Mouse (Mus musculus) gonadal fat pad, adult 2 months (tissue): Measurements from ENCODE around the gene Dcp1b. TPM values are rescaled to one million over a fixed set of nuclear protein-coding genes. Genes with fewer than 3 reads are reported as not detected.

ENCODE experiments used
- DNase-seq: peaks from one replicate; pipeline ENCODE4 v3.0.0-alpha.2; 2012; ENCODE audit warnings: low read depth
- polyA plus RNA-seq: library from polyadenylated mRNA; depleted of rRNA; stranded (reverse); fragments of >200 nt; gene quantifications from 2 replicates; pipeline ENCODE4 v1.2.3, GENCODE M21; 2012; rRNA removed

The Dcp1b gene
- polyA plus RNA-seq, 1 experiment: 12.4 TPM

GRCm38 (mm10) chr6:119228861-119229603, 54.0 kb downstream of the Dcp1b start:
- no peak for DNase-seq

DNA sequence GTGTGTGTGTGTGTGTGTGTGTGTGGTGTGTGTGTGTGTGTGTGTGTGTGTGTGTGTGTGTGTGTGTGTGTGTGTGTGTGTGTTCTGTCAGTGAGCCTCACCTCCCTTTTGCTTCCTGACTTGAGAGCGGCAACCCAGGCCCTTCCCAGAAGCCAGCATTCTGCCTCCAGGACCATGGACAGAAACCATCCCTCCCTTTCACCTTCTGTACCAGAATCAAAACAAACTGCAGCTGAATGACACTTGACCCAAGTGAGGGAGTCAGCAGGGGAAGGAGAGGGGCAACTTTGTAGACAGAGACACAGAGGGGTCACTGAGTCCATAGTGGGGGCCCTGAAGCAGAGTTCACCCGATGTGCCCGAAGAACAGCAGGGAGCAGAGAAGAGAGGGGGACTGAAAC, 58.0 kb downstream of the Dcp1b start:
- no peak for DNase-seq

DNA sequence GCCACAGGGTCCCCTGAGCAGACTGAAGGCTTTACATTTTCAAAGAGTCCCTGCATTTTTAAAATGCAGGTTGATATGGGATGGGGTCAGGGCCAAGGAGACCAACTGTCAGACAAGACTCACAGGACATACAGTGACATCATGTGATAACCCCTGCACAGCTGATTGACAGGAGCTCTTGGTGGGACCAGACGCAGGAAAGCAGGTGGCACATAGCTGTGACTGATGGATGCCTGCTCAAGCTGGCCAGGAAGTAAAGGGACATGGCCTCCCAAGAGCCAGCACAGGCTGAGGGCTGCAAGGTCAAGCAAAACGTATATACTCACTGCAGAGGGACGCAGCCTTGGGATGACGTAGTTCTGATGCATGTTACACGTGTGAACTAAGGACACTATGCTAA, 60.4 kb downstream of the Dcp1b start:
- DNase-seq: no peak

DNA sequence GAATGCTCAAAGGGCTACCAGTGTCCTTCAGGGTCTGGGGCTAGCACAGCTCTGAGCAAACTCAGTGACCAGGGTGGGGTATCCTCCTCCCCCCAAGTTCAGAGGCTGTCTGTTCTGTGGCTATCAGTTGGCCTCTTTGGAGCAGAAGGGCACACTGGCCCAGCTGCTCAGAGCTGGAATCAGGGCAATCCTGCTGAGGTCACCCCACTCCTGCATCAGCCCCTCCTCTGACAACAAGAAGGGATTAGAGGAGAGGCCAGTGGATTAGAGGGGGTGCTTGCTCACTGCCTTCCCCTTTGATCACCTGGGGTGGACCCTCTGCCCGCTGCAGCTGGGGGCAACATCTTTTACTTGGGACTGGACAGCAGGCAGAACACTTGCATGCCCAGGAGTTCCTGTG, 61.2 kb downstream of the Dcp1b start, which contains the start of gene Cacna2d4:
Gene Cacna2d4 (plus strand): TSS at position 286 of the 400 bp plus-strand sequence.
- no peak for DNase-seq

GRCm38 (mm10) chr6:119237427-119237989, 62.5 kb downstream of the Dcp1b start:
- DNase-seq: no peak

DNA sequence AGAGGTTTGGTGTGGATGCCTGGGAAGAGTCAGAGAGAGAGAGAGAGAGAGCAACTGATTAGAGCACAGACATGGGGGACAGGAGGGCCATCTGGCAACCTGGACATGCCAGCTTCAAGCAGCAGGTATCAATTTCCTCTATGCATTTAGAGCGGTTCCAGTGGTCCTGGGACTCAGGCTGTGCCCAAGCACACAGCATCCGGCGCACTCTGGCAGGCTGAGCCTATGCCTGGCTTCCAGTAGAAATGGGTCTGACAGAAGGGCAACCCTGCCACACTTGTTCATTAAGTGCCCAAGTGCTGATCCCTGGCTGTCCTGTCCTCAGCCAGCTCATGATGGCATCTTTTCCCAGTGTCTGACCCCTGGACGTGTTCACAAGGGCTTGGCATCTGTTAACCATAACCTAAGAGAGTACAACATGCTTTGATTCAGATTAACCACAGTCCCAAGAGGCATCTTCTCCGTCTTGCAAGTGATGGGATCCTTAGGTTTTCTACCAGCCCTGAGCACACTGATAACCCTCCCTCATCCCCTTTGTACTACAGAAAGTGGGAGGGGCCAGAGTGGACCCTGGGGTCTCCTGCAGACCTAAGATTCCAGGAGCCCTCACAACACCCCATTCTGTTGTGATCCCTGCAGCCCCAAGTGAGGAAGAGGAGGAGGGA, 64.4 kb downstream of the Dcp1b start:
- no peak for DNase-seq

GRCm38 (mm10) chr6:119240256-119240655, 65.2 kb downstream of the Dcp1b start:
- DNase-seq: no peak

GRCm38 (mm10) chr6:119240871-119241705, 66.0 kb downstream of the Dcp1b start:
- no peak for DNase-seq

- no peak for DNase-seq
These were observed 71.0 kb downstream of the Dcp1b start for GRCm38 (mm10) chr6:119246082-119246481.

GRCm38 (mm10) chr6:119248578-119248977, 73.5 kb downstream of the Dcp1b start:
- no peak for DNase-seq

- DNase-seq: no peak
These were observed 74.7 kb downstream of the Dcp1b start for GRCm38 (mm10) chr6:119249726-119250125.

DNA sequence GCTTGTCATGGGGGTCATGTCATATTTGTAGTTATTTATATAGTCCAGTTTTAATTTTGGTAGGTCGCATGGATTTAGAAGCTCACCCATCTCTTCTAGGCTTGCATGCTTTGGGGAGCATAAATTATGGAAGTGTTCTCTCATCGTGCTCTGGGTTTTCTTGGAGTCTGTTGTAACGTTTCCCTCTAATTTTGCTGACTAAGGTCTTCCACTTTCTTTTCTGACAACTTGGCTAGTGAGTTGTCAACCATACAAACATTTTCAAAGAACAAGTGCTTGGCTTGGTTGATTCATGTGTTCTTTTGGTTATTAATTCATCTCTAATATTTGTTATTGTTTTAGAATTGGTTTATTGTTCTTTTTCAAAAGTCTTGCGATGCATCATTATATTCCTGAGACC, 76.7 kb downstream of the Dcp1b start:
- DNase-seq: no peak

Other genes with a start within 250 kb of the Dcp1b start
- gene Cacna1c, start 21.2 kb downstream of the Dcp1b start, polyA plus RNA-seq: 3.0 and 3.5 TPM in 2 replicates
- gene Cacna2d4, start 61.3 kb downstream of the Dcp1b start, polyA plus RNA-seq: 0.01 TPM in 1 of 2 replicates, not detected in the other
- 0.03 and 0.07 TPM in 2 replicates for gene Lrtm2, start 155.5 kb downstream of the Dcp1b start, polyA plus RNA-seq
- gene Adipor2, start 242.5 kb downstream of the Dcp1b start, polyA plus RNA-seq: 119 and 135 TPM in 2 replicates